Mouse (Mus musculus) C2C12 (cell line): ENCODE data around the gene Fads3.

Source experiments
- CEBPB ChIP-seq: IDR thresholded peaks from one replicate; pipeline ENCODE4 v1.6.1; 2011; ENCODE audit warnings: low read depth, mild to moderate bottlenecking, control low read depth, moderate library complexity
- CTCF ChIP-seq: IDR thresholded peaks from one replicate; pipeline ENCODE4 v1.5.1; 2011; ENCODE audit not compliant: control insufficient read depth, insufficient read depth, insufficient read length
- FOSL1 ChIP-seq: IDR thresholded peaks from one replicate; pipeline ENCODE4 v1.8.0; 2011; ENCODE audit warnings: mild to moderate bottlenecking, low read length; ENCODE audit not compliant: poor library complexity, insufficient read depth, severe bottlenecking
- MAX ChIP-seq: IDR thresholded peaks from one replicate; pipeline ENCODE4 v1.6.1; 2011; ENCODE audit warnings: mild to moderate bottlenecking, control low read depth
- MYOD1 ChIP-seq: IDR thresholded peaks from one replicate; pipeline ENCODE4 v1.6.1; 2011; ENCODE audit warnings: low read depth; ENCODE audit not compliant: control insufficient read depth, insufficient read length
- MYOG ChIP-seq: IDR thresholded peaks from one replicate; pipeline ENCODE4 v1.6.1; 2011; ENCODE audit not compliant: control insufficient read depth, insufficient read length; ENCODE audit errors: extremely low read depth
- USF1 ChIP-seq: IDR thresholded peaks from one replicate; pipeline ENCODE4 v1.6.1; 2011; ENCODE audit warnings: low read depth, mild to moderate bottlenecking, control low read depth, moderate library complexity

- no peak for TF ChIP-seq CTCF
- TF ChIP-seq MAX, result no peak
- no peak for TF ChIP-seq CEBPB
- no peak for TF ChIP-seq USF1
- no peak for TF ChIP-seq FOSL1
- no peak for TF ChIP-seq MYOD1
- no peak for TF ChIP-seq MYOG
Observed at GRCm38 (mm10) chr19:10055261-10055660, 13.9 kb downstream of the Fads3 start.
